Mouse (Mus musculus): ENCODE results near the gene Pald1.

GRCm38 (mm10) chr10:61297477-61297876, 85.9 kb downstream of the Pald1 start, which contains the start of gene Prf1:
- no peak for TF ChIP-seq GATA1 (IDR thresholded peaks at IDR 0.05; ENCODE audit: low read length)
- TF ChIP-seq TAL1 (IDR thresholded peaks at IDR 0.05; ENCODE audit: low read length), result no peak
